Mouse (Mus musculus) heart, embryonic 12.5 days (tissue): Measurements from ENCODE around the gene Gjb3. TPM values are rescaled to one million over a fixed set of nuclear protein-coding genes. Genes with fewer than 3 reads are reported as not detected.
A peak's percentile ranks its signal among the peaks of the same experiment; 100 is the strongest.

Experiments
- ATAC-seq: fragments of 200-750 bp; cut with Nextera tagmentation; 2 replicates; pipeline ENCODE4 v1.8.0; 2017; ENCODE audit warnings: moderate TSS enrichment, moderate library complexity; ENCODE audit not compliant: insufficient number of reproducible peaks, low FRiP score
- H3K27ac ChIP-seq: fragments of 300-500 bp; sonication (generic); 2 replicates; pipeline ENCODE4 v1.5.1; 2016; ENCODE audit warnings: mild to moderate bottlenecking, moderate library complexity; ENCODE audit not compliant: poor library complexity, severe bottlenecking
- H3K27me3 ChIP-seq: fragments of 300-500 bp; sonication (generic); replicated peaks from 2 replicates; pipeline ENCODE4 v1.6.1; 2016; ENCODE audit warnings: mild to moderate bottlenecking, moderate library complexity
- H3K36me3 ChIP-seq: fragments of 300-500 bp; sonication (generic); 2 replicates; pipeline ENCODE4 v1.6.1; 2016; ENCODE audit warnings: mild to moderate bottlenecking, moderate library complexity
- H3K4me1 ChIP-seq: fragments of 300-500 bp; sonication (generic); replicated peaks from 2 replicates; pipeline ENCODE4 v1.6.1; 2016; ENCODE audit warnings: mild to moderate bottlenecking
- H3K4me2 ChIP-seq: fragments of 300-500 bp; sonication (generic); 2 replicates; pipeline ENCODE4 v1.6.1; 2016; ENCODE audit warnings: mild to moderate bottlenecking, moderate library complexity
- H3K4me3 ChIP-seq: fragments of 300-500 bp; sonication (generic); 2 replicates; pipeline ENCODE4 v1.5.1; 2016; ENCODE audit warnings: mild to moderate bottlenecking
- H3K9ac ChIP-seq: fragments of 300-500 bp; sonication (generic); 2 replicates; pipeline ENCODE4 v1.6.1; 2016; ENCODE audit warnings: mild to moderate bottlenecking, moderate library complexity
- H3K9me3 ChIP-seq: fragments of 300-500 bp; sonication (generic); replicated peaks from 2 replicates; pipeline ENCODE4 v1.6.1; 2016; ENCODE audit warnings: mild to moderate bottlenecking, moderate library complexity
- WGBS: fragments of 180-500 bp; shearing (Covaris S2); methylation state at CpG from one replicate; pipeline ENCODE4 v1.1.7; 2016; 5-methylcytosine and 5-hydroxymethylcytosine counted together
- polyA plus RNA-seq: library from polyadenylated mRNA; unstranded; fragments of >200 nt; fragmentation: Nextera tagmentation; extraction: Ambion mirVana; gene quantifications from 2 replicates; pipeline ENCODE4 v1.2.1, GENCODE M21; 2016

The Gjb3 gene
- polyA plus RNA-seq, 1 experiment from 2014 or later = not detected

GRCm38 (mm10) chr4:127363331-127363730 lies 32.7 kb upstream of the Gjb3 start:
- Histone ChIP-seq H3K4me1 (peaks cover 25% of the 10 kb centered on the region), H3K36me3 (no peaks in the 10 kb centered on the region), H3K4me2 (no peak overlapping the region), H3K27me3 (peaks cover 15% of the 10 kb centered on the region), H3K9me3 (no peaks in the 10 kb centered on the region), H3K27ac (no peak overlapping the region), H3K9ac (no peak overlapping the region), H3K4me3 (no peak overlapping the region)
- 57% methylated on average over 4 of the region's 4 CpGs for WGBS
- ATAC-seq = no peak

- WGBS = 80% methylated on average over 3 of the region's 3 CpGs
- peaks cover 18% of the 10 kb centered on the region for H3K4me1 ChIP-seq
- H3K4me2 ChIP-seq = no peak overlapping the region
- ATAC-seq = no peak
- H3K9me3 ChIP-seq = no peaks in the 10 kb centered on the region
- peaks cover 17% of the 10 kb centered on the region for H3K27me3 ChIP-seq
- no peak overlapping the region for H3K4me3 ChIP-seq
- H3K36me3 ChIP-seq = no peaks in the 10 kb centered on the region
- no peak overlapping the region for H3K9ac ChIP-seq
- no peak overlapping the region for H3K27ac ChIP-seq
These were observed 31.9 kb upstream of the Gjb3 start for GRCm38 (mm10) chr4:127362520-127362919.

- Histone ChIP-seq H3K4me3 (no peak within 1 kb of the TSS), H3K4me2 (peak within 1 kb of the TSS; percentile 26; the same call in 1 of the 2 replicates)
- no peak for ATAC-seq
These were observed 27.4 kb upstream of the Gjb3 start, which contains the start of gene Gjb5 for GRCm38 (mm10) chr4:127358018-127358417. TSS of gene Gjb5 (minus strand) at chr4:127358181.

GRCm38 (mm10) chr4:127354506-127355485 lies 24.2 kb upstream of the Gjb3 start:
- Histone ChIP-seq H3K4me2 (no peak overlapping the region), H3K27ac (0 out of 2 replicates have a peak overlapping the region, but pooled peaks have one; percentile 28), H3K36me3 (no peaks in the 10 kb centered on the region), H3K9me3 (no peaks in the 10 kb centered on the region), H3K27me3 (peaks cover 23% of the 10 kb centered on the region), H3K4me3 (no peak overlapping the region), H3K9ac (no peak overlapping the region), H3K4me1 (peaks cover 20% of the 10 kb centered on the region)
- ATAC-seq = peak; percentile 12; the same call in 1 of the 2 replicates
- 44% methylated on average over 15 of the region's 15 CpGs for WGBS

More at GRCm38 (mm10) chr4:127358018-127358417, 27.4 kb upstream of the Gjb3 start, which contains the start of gene Gjb5:
- Histone ChIP-seq H3K27me3 (peaks cover 25% of the 10 kb centered on the region), H3K9me3 (no peaks in the 10 kb centered on the region), H3K27ac (no peak within 1 kb of the TSS), H3K36me3 (no peaks in the 10 kb centered on the region), H3K4me1 (peaks cover 23% of the 10 kb centered on the region), H3K9ac (no peak within 1 kb of the TSS)
- 17% methylated on average over 5 of the region's 5 CpGs for WGBS

GRCm38 (mm10) chr4:127353951-127354438 lies 23.4 kb upstream of the Gjb3 start, which contains the start of gene Gjb4:
TSS of gene Gjb4 (minus strand) at chr4:127354081.
- H3K4me3 ChIP-seq = no peak within 1 kb of the TSS
- H3K9ac ChIP-seq = no peak within 1 kb of the TSS
- ATAC-seq = no peak
- H3K9me3 ChIP-seq = no peaks in the 10 kb centered on the region
- WGBS = 57% methylated on average over 8 of the region's 8 CpGs
- no peaks in the 10 kb centered on the region for H3K36me3 ChIP-seq
- H3K27me3 ChIP-seq = peaks cover 15% of the 10 kb centered on the region
- peaks cover 20% of the 10 kb centered on the region for H3K4me1 ChIP-seq
- H3K27ac ChIP-seq = 0 out of 2 replicates have a peak within 1 kb of the TSS, but pooled peaks have one; percentile 28
- no peak within 1 kb of the TSS for H3K4me2 ChIP-seq

- H3K4me2 ChIP-seq = no peak overlapping the region
- 41% methylated on average over 1 of the region's 1 CpGs for WGBS
- no peak overlapping the region for H3K4me3 ChIP-seq
- peaks cover 20% of the 10 kb centered on the region for H3K4me1 ChIP-seq
- peaks cover 9% of the 10 kb centered on the region; the same call in 1 of the 2 replicates for H3K27me3 ChIP-seq
- H3K9ac ChIP-seq = no peak overlapping the region
- no peak for ATAC-seq
- H3K27ac ChIP-seq = no peak overlapping the region
- H3K36me3 ChIP-seq = no peaks in the 10 kb centered on the region
- no peaks in the 10 kb centered on the region for H3K9me3 ChIP-seq
These were observed 21.9 kb upstream of the Gjb3 start for GRCm38 (mm10) chr4:127352594-127352993.

- Histone ChIP-seq H3K27me3 (no peaks in the 10 kb centered on the region), H3K4me2 (no peak overlapping the region), H3K36me3 (no peaks in the 10 kb centered on the region), H3K27ac (no peak overlapping the region), H3K4me1 (peaks cover 13% of the 10 kb centered on the region), H3K9ac (no peak overlapping the region), H3K9me3 (0 out of 2 replicates have a peak, but pooled peaks cover 4% of the 10 kb centered on the region), H3K4me3 (no peak overlapping the region)
- ATAC-seq = no peak
- 62% methylated on average over 4 of the region's 4 CpGs for WGBS
These were observed 19.1 kb upstream of the Gjb3 start for GRCm38 (mm10) chr4:127349560-127350300.

GRCm38 (mm10) chr4:127345000-127345399 lies 14.4 kb upstream of the Gjb3 start:
- H3K27me3 ChIP-seq = no peaks in the 10 kb centered on the region; the same call in 1 of the 2 replicates
- no peaks in the 10 kb centered on the region for H3K4me1 ChIP-seq
- ATAC-seq = no peak
- H3K4me3 ChIP-seq = no peak overlapping the region
- H3K9ac ChIP-seq = no peak overlapping the region
- WGBS = 71% methylated on average over 5 of the region's 5 CpGs
- H3K36me3 ChIP-seq = no peaks in the 10 kb centered on the region
- H3K27ac ChIP-seq = no peak overlapping the region
- H3K4me2 ChIP-seq = no peak overlapping the region
- 0 out of 2 replicates have a peak, but pooled peaks cover 4% of the 10 kb centered on the region for H3K9me3 ChIP-seq

- Histone ChIP-seq H3K4me3 (no peak overlapping the region), H3K27me3 (no peaks in the 10 kb centered on the region; the same call in 1 of the 2 replicates), H3K9me3 (0 out of 2 replicates have a peak, but pooled peaks cover 4% of the 10 kb centered on the region), H3K36me3 (no peaks in the 10 kb centered on the region), H3K9ac (no peak overlapping the region), H3K27ac (no peak overlapping the region), H3K4me2 (no peak overlapping the region), H3K4me1 (no peaks in the 10 kb centered on the region)
- ATAC-seq = no peak
- 48% methylated on average over 6 of the region's 6 CpGs for WGBS
These were observed 10.7 kb upstream of the Gjb3 start for GRCm38 (mm10) chr4:127341372-127341771.

- no peaks in the 10 kb centered on the region for H3K36me3 ChIP-seq
- no peaks in the 10 kb centered on the region for H3K4me1 ChIP-seq
- no peak overlapping the region for H3K9ac ChIP-seq
- no peak overlapping the region for H3K4me3 ChIP-seq
- H3K9me3 ChIP-seq = no peaks in the 10 kb centered on the region
- no peak overlapping the region for H3K4me2 ChIP-seq
- no peak for ATAC-seq
- no peak overlapping the region for H3K27ac ChIP-seq
- peaks cover 13% of the 10 kb centered on the region for H3K27me3 ChIP-seq
- 78% methylated on average over 5 of the region's 5 CpGs for WGBS
These were observed 7.0 kb upstream of the Gjb3 start for GRCm38 (mm10) chr4:127337668-127338067.
